Mouse (Mus musculus): ENCODE results near the gene Psmc3ip. TPM values are rescaled to one million over a fixed set of nuclear protein-coding genes. Genes with fewer than 3 reads are reported as not detected.
A peak's percentile ranks its signal among the peaks of the same experiment; 100 is the strongest.

The Psmc3ip gene
- polyA plus RNA-seq (2021), result 20.6 TPM

DNA sequence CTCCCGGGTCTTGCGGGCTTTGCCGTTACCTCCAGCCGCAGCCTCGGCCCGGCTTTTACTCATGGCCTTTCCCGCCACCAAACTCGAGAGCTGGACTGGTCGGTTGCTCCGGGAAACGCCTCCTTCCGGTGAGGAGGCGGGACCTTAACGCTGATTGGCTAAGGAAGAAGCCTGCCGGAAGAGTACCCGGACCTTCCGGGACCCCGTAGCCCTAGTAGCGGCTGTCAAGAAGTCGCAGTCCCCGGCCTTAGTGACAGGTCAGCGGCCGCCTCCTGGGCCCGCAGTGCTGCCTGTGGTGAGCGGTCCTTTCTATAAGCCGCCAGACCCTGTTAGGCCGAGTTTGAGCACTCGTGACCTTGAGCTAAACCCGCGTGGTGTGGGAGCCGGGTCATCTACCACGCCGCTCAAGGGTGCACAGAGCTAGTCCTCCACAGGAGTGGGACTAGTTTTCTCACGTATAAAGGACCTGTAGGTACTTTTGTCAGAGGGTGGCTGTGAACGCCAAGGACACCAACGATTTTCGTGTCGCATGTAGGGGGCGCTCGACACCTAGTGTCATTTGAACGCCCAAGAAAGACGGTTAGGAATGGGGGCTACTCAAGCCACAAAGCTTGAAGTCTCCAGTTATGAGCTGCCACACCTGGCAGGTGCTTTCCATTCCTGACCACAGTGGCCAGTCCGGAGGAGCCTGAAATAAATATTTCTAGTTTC lies at the start of gene Psmc3ip:
Psmc3ip (minus strand) TSS at position 123 of the 711 bp plus-strand sequence.
- peak; percentile 58 for DNase-seq (ENCODE audit: low read depth, low spot score)
- ATAC-seq, result peak; percentile 89
- CTCF ChIA-PET, result interaction anchor here (0.7 to 2.6 kb wide), 13 partner anchors 9 to 108 kb away, joined by 3 to 21 read pairs (median 4); partner anchors contain the start of genes Ccr10, Mlx, Plekhh3 and Retreg3
- POLR2A ChIA-PET, result interaction anchor here (0.6 to 1.8 kb wide), 9 partner anchors 9 to 344 kb away, joined by 3 to 10 read pairs (median 4); partner anchors contain the start of genes Cntnap1, Plekhh3, Retreg3 and Tubg1
- in situ Hi-C loops (cut with MboI; ENCODE audit: low pct_unique_long_range_greater_than_20kb), result no loop called here
- H3K27me3 ChIP-seq, result no peaks in the 10 kb centered on the region
- TF ChIP-seq CTCF (IDR thresholded peaks at IDR 0.05), result no peak

GRCm38 (mm10) chr11:101143338-101144225 lies 48.3 kb upstream of the Psmc3ip start:
- ATAC-seq (peak; percentile 17), DNase-seq (ENCODE audit: low read depth, low spot score) (no peak)
- in situ Hi-C loops (cut with MboI; ENCODE audit: low pct_unique_long_range_greater_than_20kb), result no loop called here
- ChIA-PET POLR2A (interaction anchor here (0.6 kb wide), 1 partner anchor 102 kb away, joined by 3 read pairs; the partner anchor contains the start of gene Ramp2), CTCF (no interaction called here)
- TF ChIP-seq CTCF (IDR thresholded peaks at IDR 0.05), result no peak
- H3K27me3 ChIP-seq, result no peaks in the 10 kb centered on the region

GRCm38 (mm10) chr11:101142215-101142967 lies 47.2 kb upstream of the Psmc3ip start:
- in situ Hi-C loops (cut with MboI; ENCODE audit: low pct_unique_long_range_greater_than_20kb), result no loop called here

DNA sequence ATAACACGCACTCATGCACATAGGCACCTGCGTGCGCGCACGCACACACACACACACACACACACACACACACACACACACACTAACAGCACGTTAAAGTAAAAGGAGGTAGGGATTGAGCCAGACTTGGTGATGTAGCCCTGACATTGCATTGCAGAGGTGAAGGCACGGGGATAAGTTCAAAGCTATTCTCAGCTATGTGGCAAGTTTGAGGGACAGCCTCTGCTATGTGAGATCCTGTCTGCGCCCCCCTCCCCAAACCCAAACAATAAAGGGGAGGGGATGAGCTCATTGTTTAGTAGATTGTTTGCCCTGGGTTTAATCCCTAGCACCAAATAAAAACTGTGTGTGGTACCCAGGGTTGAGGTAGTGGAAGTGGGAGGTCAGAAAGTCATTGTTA lies 45.9 kb upstream of the Psmc3ip start:
- in situ Hi-C loops (cut with MboI; ENCODE audit: low pct_unique_long_range_greater_than_20kb), result no loop called here

More at GRCm38 (mm10) chr11:101142215-101142967, 47.2 kb upstream of the Psmc3ip start:
- ATAC-seq (no peak), DNase-seq (ENCODE audit: low read depth, low spot score) (no peak)
- no peak for TF ChIP-seq CTCF (IDR thresholded peaks at IDR 0.05)
- no peaks in the 10 kb centered on the region for H3K27me3 ChIP-seq
- ChIA-PET CTCF (no interaction called here), POLR2A (interaction anchor here (0.5 to 3.3 kb wide), 2 partner anchors 27 to 69 kb away, joined by 3 to 31 read pairs; partner anchors contain the start of genes Cntnap1 and Plekhh3)

GRCm38 (mm10) chr11:101140164-101140819 lies 45.1 kb upstream of the Psmc3ip start:
- no peaks in the 10 kb centered on the region for H3K27me3 ChIP-seq
- peak; percentile 85 for DNase-seq (ENCODE audit: low read depth, low spot score)
- POLR2A ChIA-PET, result interaction anchor here (0.7 to 3.3 kb wide), 2 partner anchors 21 to 29 kb away, joined by 3 to 31 read pairs; partner anchors contain the start of genes Cntnap1, Plekhh3, Retreg3 and Tubg1
- CTCF ChIA-PET, result interaction anchor here (0.9 to 1.2 kb wide), 7 partner anchors 12 to 44 kb away, joined by 3 to 4 read pairs (median 3); partner anchors contain the start of genes Ccr10 and Psmc3ip
- no peak for TF ChIP-seq CTCF (IDR thresholded peaks at IDR 0.05)
- in situ Hi-C loops (cut with MboI; ENCODE audit: low pct_unique_long_range_greater_than_20kb), result no loop called here
- peak; percentile 74 for ATAC-seq

More for the DNA sequence above, 45.9 kb upstream of the Psmc3ip start:
- no peak for TF ChIP-seq CTCF (IDR thresholded peaks at IDR 0.05)
- no peaks in the 10 kb centered on the region for H3K27me3 ChIP-seq
- ChIA-PET POLR2A (interaction anchor here (0.7 to 3.3 kb wide), 2 partner anchors 22 to 28 kb away, joined by 3 to 31 read pairs; partner anchors contain the start of genes Cntnap1, Plekhh3, Retreg3 and Tubg1), CTCF (interaction anchor here (0.9 to 1.2 kb wide), 5 partner anchors 11 to 45 kb away, joined by 3 to 4 read pairs (median 3); partner anchors contain the start of gene Psmc3ip)
- no peak for DNase-seq (ENCODE audit: low read depth, low spot score)
- no peak for ATAC-seq

GRCm38 (mm10) chr11:101138536-101139181 lies 43.4 kb upstream of the Psmc3ip start:
- DNase-seq (ENCODE audit: low read depth, low spot score), result no peak
- in situ Hi-C loops (cut with MboI; ENCODE audit: low pct_unique_long_range_greater_than_20kb), result no loop called here
- H3K27me3 ChIP-seq, result no peaks in the 10 kb centered on the region
- ChIA-PET CTCF (interaction anchor here (1.2 kb wide), 1 partner anchor 8 kb away, joined by 3 read pairs; no protein-coding TSS in a partner anchor), POLR2A (interaction anchor here (1.2 kb wide), 1 partner anchor 35 kb away, joined by 3 read pairs; no protein-coding TSS in a partner anchor)
- peak; percentile 34 for ATAC-seq
- TF ChIP-seq CTCF (IDR thresholded peaks at IDR 0.05), result no peak

- no peak for TF ChIP-seq CTCF (IDR thresholded peaks at IDR 0.05)
- no peak for ATAC-seq
- no peak for DNase-seq (ENCODE audit: low read depth, low spot score)
- H3K27me3 ChIP-seq, result no peaks in the 10 kb centered on the region
- in situ Hi-C loops (cut with MboI; ENCODE audit: low pct_unique_long_range_greater_than_20kb), result no loop called here
- POLR2A ChIA-PET, result interaction anchor here (1.4 kb wide), 1 partner anchor 10 kb away, joined by 3 read pairs; no protein-coding TSS in a partner anchor
- CTCF ChIA-PET, result interaction anchor here (1.0 kb wide), 1 partner anchor 10 kb away, joined by 3 read pairs; no protein-coding TSS in a partner anchor
These were observed 41.8 kb upstream of the Psmc3ip start for GRCm38 (mm10) chr11:101137000-101137399.

DNA sequence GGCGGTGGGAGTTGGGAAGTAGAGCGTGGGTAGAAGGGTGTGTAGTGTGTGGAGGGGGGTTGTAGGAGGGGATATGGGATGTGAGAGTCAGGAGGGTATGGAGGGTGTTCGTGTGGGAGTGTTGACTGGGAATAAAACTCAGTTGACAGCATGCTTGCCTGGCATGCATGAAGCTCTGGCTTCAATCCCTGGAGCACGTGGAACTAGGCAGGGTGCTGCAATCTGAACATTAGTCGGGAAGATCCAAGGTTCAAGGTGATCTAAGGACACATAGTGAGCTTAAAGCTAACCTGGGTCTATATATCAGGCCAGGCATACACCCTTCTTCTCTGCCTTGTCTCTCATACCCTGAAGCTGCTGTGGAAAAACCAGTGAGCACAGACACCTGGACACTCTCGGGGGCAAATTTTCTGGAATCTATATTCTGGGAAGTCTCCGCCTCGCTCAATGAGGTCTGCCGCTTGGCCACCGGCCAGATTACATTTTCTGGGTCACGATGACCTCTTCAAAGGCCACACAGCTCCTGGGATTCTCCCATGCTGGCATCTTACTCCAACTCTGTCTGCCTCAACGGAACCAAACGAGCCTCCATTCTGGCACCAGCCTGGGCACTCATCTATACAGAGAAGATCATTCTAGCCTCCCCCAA lies 39.1 kb upstream of the Psmc3ip start:
- no peak for TF ChIP-seq CTCF (IDR thresholded peaks at IDR 0.05)
- DNase-seq (ENCODE audit: low read depth, low spot score), result no peak
- in situ Hi-C loops (cut with MboI; ENCODE audit: low pct_unique_long_range_greater_than_20kb), result no loop called here
- CTCF ChIA-PET, result no interaction called here
- no peaks in the 10 kb centered on the region for H3K27me3 ChIP-seq
- ATAC-seq, result no peak
- POLR2A ChIA-PET, result interaction anchor here (1.4 kb wide), 1 partner anchor 35 kb away, joined by 4 read pairs; no protein-coding TSS in a partner anchor
